Mouse (Mus musculus) embryonic facial prominence, embryonic 14.5 days (tissue): ENCODE results near the gene Asb15. TPM values are rescaled to one million over a fixed set of nuclear protein-coding genes. Genes with fewer than 3 reads are reported as not detected.

ENCODE experiments used
- ATAC-seq: fragments of 200-750 bp; cut with Nextera tagmentation; 2 replicates; pipeline ENCODE4 v1.8.0; 2017; ENCODE audit warnings: low read depth, moderate number of reproducible peaks, moderate TSS enrichment
- DNase-seq: peaks from one replicate; pipeline ENCODE4 v3.0.0-alpha.2; 2015; ENCODE audit warnings: low spot score
- H3K27ac ChIP-seq: fragments of 300-500 bp; sonication (generic); replicated peaks from 2 replicates; pipeline ENCODE4 v1.5.1; 2014; ENCODE audit warnings: low read depth, mild to moderate bottlenecking, low read length, moderate library complexity
- H3K27me3 ChIP-seq: fragments of 300-500 bp; sonication (generic); replicated peaks from 2 replicates; pipeline ENCODE4 v1.6.1; 2014; ENCODE audit warnings: low read length; ENCODE audit not compliant: control insufficient read depth, insufficient read depth
- H3K36me3 ChIP-seq: fragments of 300-500 bp; sonication (generic); 2 replicates; pipeline ENCODE4 v1.6.1; 2014; ENCODE audit warnings: low read length, mixed read lengths; ENCODE audit not compliant: control insufficient read depth, insufficient read depth
- H3K4me1 ChIP-seq: fragments of 300-500 bp; sonication (generic); 2 replicates; pipeline ENCODE4 v1.6.1; 2014; ENCODE audit warnings: antibody characterized with exemption, low read length; ENCODE audit not compliant: control insufficient read depth, insufficient read depth
- H3K4me2 ChIP-seq: fragments of 300-500 bp; sonication (generic); 2 replicates; pipeline ENCODE4 v1.6.1; 2014; ENCODE audit warnings: low read depth, mild to moderate bottlenecking, low read length, moderate library complexity, mixed read lengths
- H3K4me3 ChIP-seq: fragments of 300-500 bp; sonication (generic); 2 replicates; pipeline ENCODE4 v1.5.1; 2014; ENCODE audit warnings: low read depth, mild to moderate bottlenecking, low read length
- H3K9ac ChIP-seq: fragments of 300-500 bp; sonication (generic); 2 replicates; pipeline ENCODE4 v1.6.1; 2014; ENCODE audit warnings: low read depth, mild to moderate bottlenecking, low read length, moderate library complexity, mixed read lengths
- H3K9me3 ChIP-seq: fragments of 300-500 bp; sonication (generic); 2 replicates; pipeline ENCODE4 v1.6.1; 2016; ENCODE audit warnings: low read length; ENCODE audit not compliant: control insufficient read depth
- WGBS: fragments of 180-500 bp; shearing (Covaris S2); extraction: QIAGEN DNeasy Blood & Tissue Kit; methylation state at CpG from one replicate; pipeline ENCODE4 v1.1.7; 2014; 5-methylcytosine and 5-hydroxymethylcytosine counted together
- polyA plus RNA-seq: library from polyadenylated mRNA; unstranded; fragments of >200 nt; fragmentation: Nextera tagmentation; extraction: Ambion mirVana; gene quantifications from 2 replicates; pipeline ENCODE4 v1.2.1, GENCODE M21; 2014

Gene Asb15
- polyA plus RNA-seq, 1 experiment from 2014 or later: 0.14 TPM

GRCm38 (mm10) chr6:24571126-24571525 is 43.2 kb downstream of the Asb15 start:
- Histone ChIP-seq H3K36me3 (no peaks in the 10 kb centered on the region), H3K27me3 (no peaks in the 10 kb centered on the region), H3K9me3 (no peaks in the 10 kb centered on the region), H3K27ac (no peak overlapping the region; the same call in 1 of the 2 replicates), H3K4me2 (no peak overlapping the region), H3K4me3 (no peak overlapping the region), H3K9ac (no peak overlapping the region), H3K4me1 (no peaks in the 10 kb centered on the region)
- no peak for ATAC-seq
- DNase-seq: no peak
- WGBS: 65% methylated on average over 6 of the region's 6 CpGs

GRCm38 (mm10) chr6:24572431-24572830 is 44.5 kb downstream of the Asb15 start:
- Histone ChIP-seq H3K4me3 (no peak overlapping the region), H3K9ac (no peak overlapping the region), H3K36me3 (no peaks in the 10 kb centered on the region), H3K27me3 (no peaks in the 10 kb centered on the region), H3K4me1 (no peaks in the 10 kb centered on the region), H3K27ac (no peak overlapping the region), H3K4me2 (no peak overlapping the region), H3K9me3 (no peaks in the 10 kb centered on the region)
- WGBS: 78% methylated on average over 14 of the region's 14 CpGs
- ATAC-seq: no peak
- DNase-seq: no peak

- Histone ChIP-seq H3K27me3 (no peaks in the 10 kb centered on the region), H3K4me3 (no peak overlapping the region), H3K9me3 (no peaks in the 10 kb centered on the region), H3K4me2 (no peak overlapping the region), H3K36me3 (no peaks in the 10 kb centered on the region), H3K9ac (no peak overlapping the region), H3K27ac (no peak overlapping the region), H3K4me1 (no peaks in the 10 kb centered on the region)
- no peak for DNase-seq
- ATAC-seq: no peak
These were observed 45.4 kb downstream of the Asb15 start for GRCm38 (mm10) chr6:24573319-24573718.

GRCm38 (mm10) chr6:24583456-24583855 is 55.5 kb downstream of the Asb15 start:
- DNase-seq (no peak), ATAC-seq (no peak)
- H3K27ac ChIP-seq: no peak overlapping the region
- no peak overlapping the region for H3K4me2 ChIP-seq
- H3K9ac ChIP-seq: no peak overlapping the region
- no peaks in the 10 kb centered on the region for H3K9me3 ChIP-seq
- H3K4me3 ChIP-seq: no peak overlapping the region
- no peaks in the 10 kb centered on the region for H3K4me1 ChIP-seq
- H3K36me3 ChIP-seq: no peaks in the 10 kb centered on the region
- WGBS: 72% methylated on average over 3 of the region's 3 CpGs
- H3K27me3 ChIP-seq: no peaks in the 10 kb centered on the region

- ATAC-seq (0 out of 2 replicates have a peak, but pooled peaks have one; percentile 18), DNase-seq (no peak)
- 36% methylated on average over 9 of the region's 10 CpGs for WGBS
- H3K9me3 ChIP-seq: no peaks in the 10 kb centered on the region
- H3K4me2 ChIP-seq: no peak overlapping the region
- no peak overlapping the region for H3K9ac ChIP-seq
- no peak overlapping the region for H3K27ac ChIP-seq
- no peak overlapping the region for H3K4me3 ChIP-seq
- H3K4me1 ChIP-seq: no peaks in the 10 kb centered on the region
- no peaks in the 10 kb centered on the region for H3K27me3 ChIP-seq
- no peaks in the 10 kb centered on the region for H3K36me3 ChIP-seq
These were observed 57.7 kb downstream of the Asb15 start for GRCm38 (mm10) chr6:24585431-24586310.

- no peaks in the 10 kb centered on the region for H3K4me1 ChIP-seq
- no peak overlapping the region for H3K9ac ChIP-seq
- no peaks in the 10 kb centered on the region for H3K9me3 ChIP-seq
- WGBS: 23% methylated on average over 3 of the region's 3 CpGs
- DNase-seq: peak; percentile 42
- no peak overlapping the region for H3K27ac ChIP-seq
- no peak overlapping the region for H3K4me2 ChIP-seq
- H3K36me3 ChIP-seq: no peaks in the 10 kb centered on the region
- no peak for ATAC-seq
- H3K27me3 ChIP-seq: no peaks in the 10 kb centered on the region
- no peak overlapping the region for H3K4me3 ChIP-seq
These were observed 58.9 kb downstream of the Asb15 start for GRCm38 (mm10) chr6:24586885-24587284.

GRCm38 (mm10) chr6:24590282-24590681 is 62.3 kb downstream of the Asb15 start:
- H3K9me3 ChIP-seq: no peaks in the 10 kb centered on the region
- no peak overlapping the region for H3K4me3 ChIP-seq
- ATAC-seq (peak; percentile 51; the same call in 1 of the 2 replicates), DNase-seq (no peak)
- H3K4me1 ChIP-seq: no peaks in the 10 kb centered on the region
- H3K4me2 ChIP-seq: no peak overlapping the region
- H3K27me3 ChIP-seq: no peaks in the 10 kb centered on the region
- H3K9ac ChIP-seq: no peak overlapping the region
- H3K27ac ChIP-seq: no peak overlapping the region
- 65% methylated on average over 5 of the region's 5 CpGs for WGBS
- no peaks in the 10 kb centered on the region for H3K36me3 ChIP-seq

GRCm38 (mm10) chr6:24591525-24592218 is 63.7 kb downstream of the Asb15 start:
- 24% methylated on average over 10 of the region's 10 CpGs for WGBS
- peak; percentile 56 for DNase-seq
- H3K36me3 ChIP-seq: no peaks in the 10 kb centered on the region
- no peaks in the 10 kb centered on the region for H3K27me3 ChIP-seq
- no peaks in the 10 kb centered on the region for H3K9me3 ChIP-seq
- ATAC-seq: peak; percentile 91
- H3K4me2 ChIP-seq: no peak overlapping the region
- H3K9ac ChIP-seq: no peak overlapping the region
- no peaks in the 10 kb centered on the region for H3K4me1 ChIP-seq
- no peak overlapping the region for H3K4me3 ChIP-seq
- H3K27ac ChIP-seq: no peak overlapping the region
